Mouse (Mus musculus) heart, embryonic 13.5 days (tissue): ENCODE results near the gene Pot1b. TPM values are rescaled to one million over a fixed set of nuclear protein-coding genes. Genes with fewer than 3 reads are reported as not detected.

Source experiments
- ATAC-seq: fragments of 200-750 bp; cut with Nextera tagmentation; 2 replicates; pipeline ENCODE4 v1.8.0; 2017; ENCODE audit warnings: moderate TSS enrichment; ENCODE audit not compliant: insufficient number of reproducible peaks, low FRiP score, low TSS enrichment; ENCODE audit errors: extremely low read depth
- H3K27ac ChIP-seq: fragments of 300-500 bp; sonication (generic); replicated peaks from 2 replicates; pipeline ENCODE4 v1.5.1; 2015; ENCODE audit warnings: moderate library complexity, mild to moderate bottlenecking, inconsistent platforms
- H3K27me3 ChIP-seq: fragments of 300-500 bp; sonication (generic); replicated peaks from 2 replicates; pipeline ENCODE4 v1.6.1; 2015; ENCODE audit warnings: mild to moderate bottlenecking, inconsistent platforms
- H3K36me3 ChIP-seq: fragments of 300-500 bp; sonication (generic); 2 replicates; pipeline ENCODE4 v1.6.1; 2015; ENCODE audit warnings: mild to moderate bottlenecking, inconsistent platforms
- H3K4me1 ChIP-seq: fragments of 300-500 bp; sonication (generic); 2 replicates; pipeline ENCODE4 v1.6.1; 2015; ENCODE audit warnings: inconsistent platforms
- H3K4me2 ChIP-seq: fragments of 300-500 bp; sonication (generic); 2 replicates; pipeline ENCODE4 v1.6.1; 2015; ENCODE audit warnings: inconsistent platforms, mild to moderate bottlenecking, moderate library complexity
- H3K4me3 ChIP-seq: fragments of 300-500 bp; sonication (generic); 2 replicates; pipeline ENCODE4 v1.5.1; 2015; ENCODE audit warnings: moderate library complexity, mild to moderate bottlenecking, inconsistent platforms
- H3K9ac ChIP-seq: fragments of 300-500 bp; sonication (generic); 2 replicates; pipeline ENCODE4 v1.6.1; 2015; ENCODE audit warnings: inconsistent platforms, mild to moderate bottlenecking, moderate library complexity
- H3K9me3 ChIP-seq: fragments of 300-500 bp; sonication (generic); 2 replicates; pipeline ENCODE4 v1.6.1; 2016; ENCODE audit warnings: inconsistent platforms
- WGBS: fragments of 180-500 bp; shearing (Covaris S2); methylation state at CpG from one replicate; pipeline ENCODE4 v1.1.7; 2015; ENCODE audit warnings: mixed read lengths; 5-methylcytosine and 5-hydroxymethylcytosine counted together
- polyA plus RNA-seq: library from polyadenylated mRNA; unstranded; fragments of >200 nt; fragmentation: Nextera tagmentation; extraction: Ambion mirVana; gene quantifications from 2 replicates; pipeline ENCODE4 v1.2.1, GENCODE M21; 2015

The Pot1b gene
- polyA plus RNA-seq, 1 experiment from 2014 or later = 4.1 TPM

DNA sequence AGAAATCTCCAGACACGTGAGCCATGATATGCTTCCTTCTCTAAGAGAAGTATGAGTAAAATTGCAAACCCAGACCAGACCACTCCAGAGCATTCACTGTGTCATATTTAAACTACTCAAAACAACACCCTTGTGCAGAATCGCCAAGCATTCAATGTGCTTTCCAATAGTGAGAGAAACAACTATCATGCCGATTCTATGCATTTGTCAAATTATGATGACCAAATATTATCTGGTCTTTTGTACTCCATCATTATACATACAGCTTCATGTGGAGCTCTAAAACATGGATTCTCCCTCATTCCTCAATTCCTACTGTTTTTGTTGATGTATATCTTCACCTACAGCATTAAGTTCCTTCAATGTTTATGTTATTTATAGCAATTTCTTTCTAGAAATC, 87.3 kb downstream of the Pot1b start, which contains the start of gene Vmn2r118:
Gene Vmn2r118, minus strand, starts transcription at position 101 of the 400 bp plus-strand sequence.
- 78% methylated on average over 3 of the region's 3 CpGs for WGBS
- Histone ChIP-seq H3K27ac (no peak within 1 kb of the TSS), H3K9ac (no peak within 1 kb of the TSS), H3K36me3 (no peaks in the 10 kb centered on the region), H3K4me1 (no peaks in the 10 kb centered on the region), H3K9me3 (no peaks in the 10 kb centered on the region), H3K27me3 (no peaks in the 10 kb centered on the region), H3K4me3 (no peak within 1 kb of the TSS), H3K4me2 (no peak within 1 kb of the TSS)
- ATAC-seq = no peak

Other genes with a start within 250 kb of the Pot1b start
- gene Vmn2r118, start 87.4 kb downstream of the Pot1b start, polyA plus RNA-seq = not detected in 2 replicates
- 0.13 and 0.16 TPM in 2 replicates for gene Adgre4, start 37.4 kb upstream of the Pot1b start, polyA plus RNA-seq
- 5.7 and 6.0 TPM in 2 replicates for gene Zfp119a, start 166.3 kb upstream of the Pot1b start, polyA plus RNA-seq
- 6.4 and 7.9 TPM in 2 replicates for gene Zfp959, start 179.5 kb upstream of the Pot1b start, polyA plus RNA-seq
- 3.6 and 4.3 TPM in 2 replicates for gene Zfp119b, start 236.9 kb upstream of the Pot1b start, polyA plus RNA-seq
- 0.34 and 1.3 TPM in 2 replicates for gene Ebi3, start 240.0 kb upstream of the Pot1b start, polyA plus RNA-seq
- gene Yju2, start 246.5 kb upstream of the Pot1b start, polyA plus RNA-seq = 18.0 and 18.8 TPM in 2 replicates